Mouse (Mus musculus) midbrain, postnatal 0 days (tissue): ENCODE measurements around the gene Slc23a4. TPM values are rescaled to one million over a fixed set of nuclear protein-coding genes. Genes with fewer than 3 reads are reported as not detected.

Experiments
- ATAC-seq: fragments of 200-750 bp; cut with Nextera tagmentation; 2 replicates; pipeline ENCODE4 v1.8.0; 2017; ENCODE audit warnings: moderate number of reproducible peaks, mild to moderate bottlenecking, moderate TSS enrichment, moderate library complexity; ENCODE audit not compliant: low FRiP score
- DNase-seq: peaks from one replicate; pipeline ENCODE4 v3.0.0-alpha.2; 2015; ENCODE audit warnings: low spot score
- H3K27ac ChIP-seq: fragments of 300-500 bp; sonication (generic); 2 replicates; pipeline ENCODE4 v1.5.1; 2014; ENCODE audit warnings: low read depth, mild to moderate bottlenecking, low read length, mixed read lengths
- H3K27me3 ChIP-seq: fragments of 300-500 bp; sonication (generic); 2 replicates; pipeline ENCODE4 v1.6.1; 2014; ENCODE audit warnings: low read length, control low read depth, mixed read lengths; ENCODE audit not compliant: insufficient read depth
- H3K36me3 ChIP-seq: fragments of 300-500 bp; sonication (generic); 2 replicates; pipeline ENCODE4 v1.6.1; 2014; ENCODE audit warnings: low read length, control low read depth, mixed read lengths; ENCODE audit not compliant: insufficient read depth
- H3K4me1 ChIP-seq: fragments of 300-500 bp; sonication (generic); 2 replicates; pipeline ENCODE4 v1.6.1; 2014; ENCODE audit warnings: mild to moderate bottlenecking, control low read depth, antibody characterized with exemption, low read length, mixed read lengths; ENCODE audit not compliant: insufficient read depth
- H3K4me2 ChIP-seq: fragments of 300-500 bp; sonication (generic); 2 replicates; pipeline ENCODE4 v1.6.1; 2014; ENCODE audit warnings: low read depth, mild to moderate bottlenecking, low read length, mixed read lengths; ENCODE audit not compliant: poor library complexity, severe bottlenecking
- H3K4me3 ChIP-seq: fragments of 300-500 bp; sonication (generic); 2 replicates; pipeline ENCODE4 v1.5.1; 2014; ENCODE audit warnings: low read depth, mild to moderate bottlenecking, low read length, moderate library complexity
- H3K9ac ChIP-seq: fragments of 300-500 bp; sonication (generic); replicated peaks from 2 replicates; pipeline ENCODE4 v1.6.1; 2014; ENCODE audit warnings: mild to moderate bottlenecking, low read length, moderate library complexity, mixed read lengths; ENCODE audit not compliant: poor library complexity, severe bottlenecking
- H3K9me3 ChIP-seq: fragments of 300-500 bp; sonication (generic); 2 replicates; pipeline ENCODE4 v1.6.1; 2016; ENCODE audit warnings: low read length, control low read depth
- CTCF ChIP-seq: IDR thresholded peaks from 2 replicates; pipeline ENCODE4 v1.5.1; 2016; ENCODE audit warnings: antibody characterized with exemption, mild to moderate bottlenecking
- WGBS: fragments of 180-500 bp; shearing (Covaris S2); extraction: QIAGEN DNeasy Blood & Tissue Kit; methylation state at CpG from one replicate; pipeline ENCODE4 v1.1.7; 2014; 5-methylcytosine and 5-hydroxymethylcytosine counted together
- polyA plus RNA-seq: library from polyadenylated mRNA; unstranded; fragments of >200 nt; fragmentation: Nextera tagmentation; extraction: Ambion mirVana; gene quantifications from 2 replicates; pipeline ENCODE4 v1.2.1, GENCODE M21; 2015
- total RNA-seq: library from RNA; depleted of rRNA; stranded (reverse); fragments of >200 nt; gene quantifications from 2 replicates; pipeline ENCODE4 v1.2.3, GENCODE M21; 2014

The Slc23a4 gene
- total and polyA plus RNA-seq, 2 experiments from 2014 or later: 0.43 to 1.2 TPM

DNA sequence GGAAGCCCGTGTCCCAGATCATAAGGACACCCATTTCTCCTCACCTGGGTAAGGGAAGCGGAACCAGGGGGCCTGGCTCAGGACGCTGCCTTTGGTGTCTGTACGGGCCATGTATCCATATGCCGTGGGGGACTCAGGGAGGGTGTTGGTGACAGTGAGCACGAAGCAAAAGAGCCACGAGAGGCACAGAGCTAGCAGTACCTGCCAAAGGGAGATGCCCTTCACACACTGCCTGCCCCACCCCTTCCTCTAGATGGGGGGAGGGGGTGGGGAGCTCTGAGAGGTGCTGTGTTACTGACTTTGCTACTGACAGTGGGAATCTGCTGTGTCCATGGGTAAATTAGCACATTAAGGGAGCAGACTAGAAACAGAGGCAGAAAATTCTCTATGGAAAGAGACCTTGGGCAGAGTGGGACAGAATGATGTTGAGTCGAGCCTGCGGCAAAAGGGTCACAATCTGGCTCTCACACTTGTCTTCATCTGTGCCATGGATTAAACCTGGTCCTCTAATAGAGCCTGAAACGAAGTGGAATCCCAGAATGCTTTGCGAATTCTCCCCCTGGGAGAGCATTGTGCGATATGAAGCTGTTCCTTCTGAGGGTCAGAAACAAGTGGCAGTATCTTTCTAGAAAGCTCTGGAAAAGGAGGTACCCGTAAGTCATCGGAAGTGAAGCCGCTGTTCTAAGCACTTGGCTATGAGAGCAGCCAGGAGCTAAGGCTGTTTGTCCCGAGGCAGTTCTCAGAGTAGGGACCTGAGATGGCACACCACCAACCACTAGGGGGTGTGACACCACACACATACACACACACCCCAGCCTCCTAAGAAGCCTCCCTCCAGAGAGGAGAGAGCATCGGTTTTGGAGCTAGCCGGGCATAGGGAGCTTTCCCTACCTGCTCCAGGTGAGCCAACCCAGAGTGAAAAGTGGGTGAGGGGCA, 33.0 kb downstream of the Slc23a4 start:
- ATAC-seq (0 out of 2 replicates have a peak, but pooled peaks have one; percentile 52), DNase-seq (peak; percentile 45)
- no peak overlapping the region for H3K4me3 ChIP-seq
- H3K27me3 ChIP-seq: no peaks in the 10 kb centered on the region
- no peak overlapping the region for H3K9ac ChIP-seq
- no peaks in the 10 kb centered on the region for H3K4me1 ChIP-seq
- TF ChIP-seq CTCF: peak; percentile 61
- no peak overlapping the region for H3K27ac ChIP-seq
- no peaks in the 10 kb centered on the region for H3K36me3 ChIP-seq
- peak overlapping the region; percentile 21; the same call in 1 of the 2 replicates for H3K4me2 ChIP-seq
- no peaks in the 10 kb centered on the region for H3K9me3 ChIP-seq
- WGBS: 53% methylated on average over 18 of the region's 18 CpGs

DNA sequence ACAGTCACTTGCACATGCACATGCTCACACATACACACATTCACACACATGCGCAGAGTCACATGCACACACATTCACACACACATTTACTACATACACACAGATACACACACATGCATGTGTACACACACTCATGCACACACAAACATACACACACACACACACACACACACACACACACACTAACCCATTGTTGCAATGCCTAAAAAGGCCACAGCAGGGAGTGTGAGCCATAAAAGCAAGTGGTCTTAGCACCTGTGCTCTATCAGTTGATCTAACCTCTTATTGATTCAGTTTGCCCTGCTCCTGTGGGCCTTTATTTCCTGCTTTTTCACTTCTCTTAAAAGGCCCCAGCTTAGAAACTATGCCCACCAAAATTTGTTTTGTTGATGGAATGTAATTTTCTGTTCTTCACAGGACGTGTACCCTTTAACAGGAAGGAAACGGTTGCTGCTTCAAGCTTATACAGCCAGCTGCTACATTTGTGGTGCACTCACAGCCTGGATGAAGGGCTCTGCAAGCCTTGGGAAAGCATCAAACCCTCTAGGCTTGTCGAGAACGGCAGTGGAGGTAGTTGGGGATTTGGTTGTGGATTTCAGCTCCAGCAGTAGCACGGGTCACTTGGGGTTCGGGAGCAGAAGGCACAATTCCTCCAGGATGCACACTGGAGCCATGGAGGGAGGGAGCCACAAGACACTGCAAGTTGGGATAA, 36.1 kb downstream of the Slc23a4 start:
- Histone ChIP-seq H3K36me3 (no peaks in the 10 kb centered on the region), H3K27ac (no peak overlapping the region), H3K4me3 (no peak overlapping the region), H3K27me3 (no peaks in the 10 kb centered on the region), H3K9me3 (no peaks in the 10 kb centered on the region), H3K4me2 (no peak overlapping the region), H3K9ac (no peak overlapping the region), H3K4me1 (no peaks in the 10 kb centered on the region; the same call in 1 of the 2 replicates)
- 77% methylated on average over 7 of the region's 7 CpGs for WGBS
- ATAC-seq (no peak), DNase-seq (no peak)
- peak; percentile 16; the same call in 1 of the 2 replicates for TF ChIP-seq CTCF

DNA sequence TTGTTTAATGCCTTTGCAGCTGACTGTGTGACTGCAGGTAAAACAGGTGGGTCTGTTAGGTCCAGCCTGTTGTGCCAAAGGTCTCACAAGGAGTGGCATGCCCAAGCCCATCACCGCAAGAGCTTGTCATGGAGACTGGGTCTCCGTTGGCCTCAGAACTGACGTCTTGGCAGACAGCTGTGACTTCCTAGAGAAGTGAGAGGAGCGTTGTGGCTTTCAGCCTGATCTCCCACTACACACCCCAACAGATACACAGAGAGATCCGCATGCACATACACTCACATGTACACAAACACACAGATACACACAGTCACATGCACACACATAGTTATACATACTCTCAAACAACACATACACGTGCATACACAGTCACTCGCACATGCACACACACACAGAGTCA, 36.7 kb downstream of the Slc23a4 start:
- Histone ChIP-seq H3K9ac (no peak overlapping the region), H3K27me3 (no peaks in the 10 kb centered on the region), H3K4me3 (no peak overlapping the region), H3K4me2 (no peak overlapping the region), H3K4me1 (no peaks in the 10 kb centered on the region; the same call in 1 of the 2 replicates), H3K9me3 (no peaks in the 10 kb centered on the region), H3K27ac (no peak overlapping the region), H3K36me3 (no peaks in the 10 kb centered on the region)
- WGBS: 86% methylated on average over 7 of the region's 7 CpGs
- no peak for TF ChIP-seq CTCF
- no peak for ATAC-seq
- no peak for DNase-seq

DNA sequence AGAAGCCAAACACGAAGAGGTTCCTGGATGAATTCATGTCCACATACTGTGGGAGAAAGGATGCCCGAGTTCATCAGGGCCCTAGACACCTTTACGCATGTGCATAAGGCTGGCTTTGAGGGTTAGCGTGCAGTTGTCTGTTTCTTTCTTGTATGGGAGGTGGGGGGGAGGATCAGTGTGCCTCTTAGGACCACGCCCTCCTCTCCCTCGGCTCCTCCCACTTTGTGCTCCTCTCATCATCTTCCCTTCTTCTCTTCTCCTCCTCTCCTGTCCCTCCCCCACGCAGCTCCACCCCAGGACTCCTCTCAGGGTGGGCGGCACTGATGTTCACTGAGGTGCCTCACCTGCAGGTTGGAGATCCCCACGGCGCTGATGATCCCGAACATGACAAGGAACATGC, 39.7 kb downstream of the Slc23a4 start:
- peak overlapping the region; percentile 36 for H3K4me2 ChIP-seq
- no peak overlapping the region; the same call in 1 of the 2 replicates for H3K4me3 ChIP-seq
- no peaks in the 10 kb centered on the region for H3K27me3 ChIP-seq
- 15% methylated on average over 11 of the region's 11 CpGs for WGBS
- TF ChIP-seq CTCF: no peak
- H3K9me3 ChIP-seq: no peaks in the 10 kb centered on the region
- no peak overlapping the region for H3K27ac ChIP-seq
- no peaks in the 10 kb centered on the region; the same call in 1 of the 2 replicates for H3K4me1 ChIP-seq
- ATAC-seq (no peak), DNase-seq (no peak)
- H3K36me3 ChIP-seq: no peaks in the 10 kb centered on the region
- H3K9ac ChIP-seq: no peak overlapping the region

DNA sequence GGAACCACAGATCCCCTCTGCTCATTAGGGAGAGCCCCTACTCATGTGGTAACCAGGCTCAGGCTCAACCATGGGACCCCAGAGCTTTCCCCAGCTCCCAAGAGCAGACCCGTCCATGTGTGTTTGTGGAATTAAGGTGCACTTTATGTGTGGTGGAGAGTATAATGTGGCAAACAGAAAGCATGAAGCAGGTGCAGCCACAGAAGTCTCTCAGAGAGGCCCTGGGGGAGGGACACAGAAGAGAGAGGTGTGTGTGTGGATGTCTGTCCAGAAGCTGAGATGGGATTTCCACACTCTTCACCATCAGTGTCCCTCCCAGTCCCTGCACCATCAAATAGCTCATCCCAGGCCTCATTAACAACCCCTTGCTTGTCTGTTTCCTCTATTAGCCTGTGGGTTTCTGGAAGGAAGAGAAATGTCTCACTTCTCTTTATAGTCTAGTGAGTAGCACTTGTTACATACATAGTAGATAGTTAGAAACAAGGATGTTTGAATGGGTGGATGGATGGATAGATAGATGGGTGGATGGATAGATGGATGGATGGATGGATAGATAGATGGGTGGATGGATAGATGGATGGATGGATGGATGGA, 41.6 kb downstream of the Slc23a4 start:
- ATAC-seq (no peak), DNase-seq (no peak)
- no peak for TF ChIP-seq CTCF
- no peaks in the 10 kb centered on the region; the same call in 1 of the 2 replicates for H3K4me1 ChIP-seq
- no peaks in the 10 kb centered on the region for H3K36me3 ChIP-seq
- H3K4me2 ChIP-seq: no peak overlapping the region
- H3K27me3 ChIP-seq: no peaks in the 10 kb centered on the region
- no peaks in the 10 kb centered on the region for H3K9me3 ChIP-seq
- no peak overlapping the region for H3K27ac ChIP-seq
- WGBS: 91% methylated on average over 1 of the region's 1 CpGs
- no peak overlapping the region for H3K4me3 ChIP-seq
- no peak overlapping the region for H3K9ac ChIP-seq
